Mouse (Mus musculus) heart, embryonic 12.5 days (tissue): ENCODE measurements at regions not wholly inside any gene's neighbourhood (a gene's known extent, or its start where the extent isn't known, plus 50 kb on each side); places are given as distances from the start of the nearest gene placed in this dataset.

Experiments used
- ATAC-seq: fragments of 200-750 bp; cut with Nextera tagmentation; 2 replicates; pipeline ENCODE4 v1.8.0; 2017; ENCODE audit warnings: moderate TSS enrichment, moderate library complexity; ENCODE audit not compliant: insufficient number of reproducible peaks, low FRiP score
- H3K27ac ChIP-seq: fragments of 300-500 bp; sonication (generic); 2 replicates; pipeline ENCODE4 v1.5.1; 2016; ENCODE audit warnings: mild to moderate bottlenecking, moderate library complexity; ENCODE audit not compliant: poor library complexity, severe bottlenecking
- H3K27me3 ChIP-seq: fragments of 300-500 bp; sonication (generic); replicated peaks from 2 replicates; pipeline ENCODE4 v1.6.1; 2016; ENCODE audit warnings: mild to moderate bottlenecking, moderate library complexity
- H3K36me3 ChIP-seq: fragments of 300-500 bp; sonication (generic); 2 replicates; pipeline ENCODE4 v1.6.1; 2016; ENCODE audit warnings: mild to moderate bottlenecking, moderate library complexity
- H3K4me1 ChIP-seq: fragments of 300-500 bp; sonication (generic); replicated peaks from 2 replicates; pipeline ENCODE4 v1.6.1; 2016; ENCODE audit warnings: mild to moderate bottlenecking
- H3K4me2 ChIP-seq: fragments of 300-500 bp; sonication (generic); 2 replicates; pipeline ENCODE4 v1.6.1; 2016; ENCODE audit warnings: mild to moderate bottlenecking, moderate library complexity
- H3K4me3 ChIP-seq: fragments of 300-500 bp; sonication (generic); 2 replicates; pipeline ENCODE4 v1.5.1; 2016; ENCODE audit warnings: mild to moderate bottlenecking
- H3K9ac ChIP-seq: fragments of 300-500 bp; sonication (generic); 2 replicates; pipeline ENCODE4 v1.6.1; 2016; ENCODE audit warnings: mild to moderate bottlenecking, moderate library complexity
- H3K9me3 ChIP-seq: fragments of 300-500 bp; sonication (generic); replicated peaks from 2 replicates; pipeline ENCODE4 v1.6.1; 2016; ENCODE audit warnings: mild to moderate bottlenecking, moderate library complexity
- WGBS: fragments of 180-500 bp; shearing (Covaris S2); methylation state at CpG from one replicate; pipeline ENCODE4 v1.1.7; 2016; 5-methylcytosine and 5-hydroxymethylcytosine counted together

DNA sequence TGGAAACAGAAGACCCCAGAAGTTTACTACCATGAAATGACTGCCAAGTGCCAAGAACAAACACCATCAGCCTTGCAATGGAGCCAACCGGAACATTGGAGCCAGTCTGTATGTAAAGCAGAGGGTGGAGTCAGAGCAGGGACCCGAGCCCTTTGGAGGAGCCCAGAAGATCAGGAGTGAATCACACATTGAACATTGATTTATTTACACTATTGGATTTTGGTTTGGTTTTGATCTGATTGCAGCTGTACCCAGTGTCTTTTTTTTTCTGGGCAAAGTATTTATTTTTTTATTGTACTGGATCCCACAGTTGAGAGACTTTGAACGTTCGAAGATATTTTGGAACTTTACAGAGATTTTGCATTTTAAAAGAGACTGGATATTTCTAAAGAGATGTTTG, 167.4 kb upstream of the Lpp start:
- Histone ChIP-seq H3K9ac (no peak overlapping the region), H3K4me3 (no peak overlapping the region), H3K4me1 (no peaks in the 10 kb centered on the region), H3K4me2 (no peak overlapping the region), H3K36me3 (no peaks in the 10 kb centered on the region), H3K9me3 (no peaks in the 10 kb centered on the region), H3K27ac (no peak overlapping the region), H3K27me3 (no peaks in the 10 kb centered on the region)
- 80% methylated on average over 4 of the region's 4 CpGs for WGBS
- ATAC-seq, result no peak

- 88% methylated on average over 1 of the region's 1 CpGs for WGBS
- no peaks in the 10 kb centered on the region for H3K4me1 ChIP-seq
- H3K27ac ChIP-seq, result no peak overlapping the region
- H3K4me2 ChIP-seq, result no peak overlapping the region
- no peak for ATAC-seq
- H3K9me3 ChIP-seq, result no peaks in the 10 kb centered on the region
- no peak overlapping the region for H3K4me3 ChIP-seq
- no peak overlapping the region for H3K9ac ChIP-seq
- H3K27me3 ChIP-seq, result no peaks in the 10 kb centered on the region
- H3K36me3 ChIP-seq, result no peaks in the 10 kb centered on the region
Measured at GRCm38 (mm10) chr16:24225090-24225489, 168.2 kb upstream of the Lpp start.

DNA sequence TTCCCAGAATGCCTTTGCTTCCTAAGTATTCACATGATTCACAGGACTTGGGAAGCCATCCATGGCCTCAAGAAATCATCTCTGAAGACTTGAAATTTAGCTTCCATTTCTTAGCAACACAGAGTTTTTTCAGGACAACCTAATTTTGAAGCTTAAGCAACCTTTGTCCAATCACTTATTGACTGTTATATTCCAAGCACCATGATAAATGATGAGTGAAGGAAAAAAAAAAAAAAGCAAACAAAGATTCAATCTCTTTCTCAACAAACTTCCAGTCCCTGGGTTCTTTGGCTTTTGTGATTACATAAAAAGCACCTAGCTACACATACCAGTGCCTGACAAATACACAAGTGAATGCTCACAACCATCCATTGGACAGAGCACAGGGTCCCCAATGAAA, 169.4 kb upstream of the Lpp start:
- no peaks in the 10 kb centered on the region for H3K9me3 ChIP-seq
- no peaks in the 10 kb centered on the region for H3K36me3 ChIP-seq
- no peak for ATAC-seq
- no peak overlapping the region for H3K4me2 ChIP-seq
- H3K4me1 ChIP-seq, result no peaks in the 10 kb centered on the region
- no peak overlapping the region for H3K9ac ChIP-seq
- no peak overlapping the region for H3K4me3 ChIP-seq
- no peaks in the 10 kb centered on the region for H3K27me3 ChIP-seq
- no peak overlapping the region for H3K27ac ChIP-seq

DNA sequence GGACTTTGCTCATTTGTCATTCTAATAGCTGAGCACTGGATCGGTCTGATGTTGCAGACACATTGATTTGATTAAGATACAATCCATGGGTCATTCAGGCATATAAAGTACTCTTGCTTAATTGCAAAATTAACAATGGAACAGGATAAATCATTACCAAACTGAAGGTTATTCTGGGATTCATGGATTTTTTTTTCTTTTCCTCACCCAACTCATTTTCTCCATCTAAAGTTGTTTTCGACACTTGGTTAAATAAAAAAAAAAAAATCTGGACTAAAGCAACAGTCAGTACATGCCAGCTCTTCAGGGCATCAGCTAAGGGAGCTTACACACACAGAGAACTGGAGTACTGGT, 169.8 kb upstream of the Lpp start:
- Histone ChIP-seq H3K27me3 (no peaks in the 10 kb centered on the region), H3K4me2 (no peak overlapping the region), H3K36me3 (no peaks in the 10 kb centered on the region), H3K27ac (no peak overlapping the region), H3K4me1 (no peaks in the 10 kb centered on the region), H3K4me3 (no peak overlapping the region), H3K9me3 (no peaks in the 10 kb centered on the region), H3K9ac (no peak overlapping the region)
- WGBS, result 82% methylated on average over 2 of the region's 2 CpGs
- no peak for ATAC-seq

DNA sequence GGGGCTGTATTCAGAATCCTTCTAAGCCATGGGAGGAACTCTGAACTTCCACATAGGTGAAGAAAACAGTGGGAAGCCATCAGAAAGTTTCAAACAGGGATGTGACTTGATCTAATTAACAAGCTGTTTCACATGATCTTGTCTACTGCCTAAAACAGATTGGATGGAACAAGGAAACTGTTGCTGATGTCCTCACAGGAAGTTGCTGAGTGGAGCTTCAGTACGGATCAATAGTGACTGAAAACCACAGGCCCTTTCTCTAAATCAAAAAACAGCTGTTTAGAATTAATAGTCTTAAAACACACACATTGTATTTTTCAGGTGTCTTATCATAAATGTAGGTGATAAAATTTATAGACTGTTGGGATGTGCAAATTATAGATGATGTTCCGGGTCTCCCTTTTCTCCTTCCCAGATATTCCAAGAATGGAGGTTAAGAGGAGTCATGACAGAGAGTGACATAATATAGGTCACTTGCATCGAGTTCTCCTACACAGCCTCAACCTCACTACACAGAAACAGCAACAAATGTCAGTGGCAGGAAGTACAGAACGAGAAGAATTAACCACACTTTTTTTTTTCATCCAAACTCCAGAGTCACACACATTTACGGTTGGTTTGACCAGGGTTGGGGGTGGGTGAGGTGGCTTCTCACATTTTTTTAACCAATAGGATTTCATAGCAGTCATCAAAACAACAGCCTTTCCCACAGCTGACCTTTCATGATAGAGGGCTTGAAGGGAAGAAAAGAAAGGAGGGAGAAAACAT, 170.4 kb upstream of the Lpp start:
- no peak for ATAC-seq
- Histone ChIP-seq H3K9me3 (no peaks in the 10 kb centered on the region), H3K36me3 (no peaks in the 10 kb centered on the region), H3K4me2 (no peak overlapping the region), H3K9ac (no peak overlapping the region), H3K4me1 (no peaks in the 10 kb centered on the region), H3K4me3 (no peak overlapping the region), H3K27ac (no peak overlapping the region), H3K27me3 (no peaks in the 10 kb centered on the region)
- WGBS, result 57% methylated on average over 5 of the region's 5 CpGs

DNA sequence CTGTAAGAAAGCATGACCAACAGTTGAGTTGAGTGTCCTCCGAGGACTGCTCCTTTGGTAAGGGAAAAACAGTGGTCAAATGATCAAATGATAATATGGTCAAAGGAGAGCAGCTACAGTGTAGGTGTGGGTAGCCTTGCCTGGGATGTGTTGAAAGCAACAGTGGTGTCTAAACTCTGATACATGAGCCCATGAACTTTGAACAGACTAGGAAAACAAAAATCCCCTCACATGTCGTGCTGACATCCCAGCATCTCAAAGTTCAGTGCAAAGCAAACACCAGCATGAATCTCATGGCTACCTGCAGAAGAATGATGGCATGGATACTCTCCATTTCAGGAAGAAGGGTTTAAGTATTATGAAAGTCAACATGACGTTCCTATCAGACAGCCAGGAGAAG, 171.3 kb upstream of the Lpp start:
- Histone ChIP-seq H3K27ac (no peak overlapping the region), H3K9ac (no peak overlapping the region), H3K4me2 (no peak overlapping the region), H3K4me1 (no peaks in the 10 kb centered on the region), H3K9me3 (no peaks in the 10 kb centered on the region), H3K36me3 (no peaks in the 10 kb centered on the region), H3K27me3 (no peaks in the 10 kb centered on the region), H3K4me3 (no peak overlapping the region)
- 76% methylated on average over 3 of the region's 3 CpGs for WGBS
- ATAC-seq, result no peak

- Histone ChIP-seq H3K4me2 (no peak overlapping the region), H3K9me3 (no peaks in the 10 kb centered on the region), H3K36me3 (no peaks in the 10 kb centered on the region), H3K27me3 (no peaks in the 10 kb centered on the region), H3K9ac (no peak overlapping the region), H3K4me3 (no peak overlapping the region), H3K4me1 (no peaks in the 10 kb centered on the region), H3K27ac (no peak overlapping the region)
- ATAC-seq, result no peak
- WGBS, result 72% methylated on average over 3 of the region's 3 CpGs
Measured at GRCm38 (mm10) chr16:24220613-24221012, 172.7 kb upstream of the Lpp start.

DNA sequence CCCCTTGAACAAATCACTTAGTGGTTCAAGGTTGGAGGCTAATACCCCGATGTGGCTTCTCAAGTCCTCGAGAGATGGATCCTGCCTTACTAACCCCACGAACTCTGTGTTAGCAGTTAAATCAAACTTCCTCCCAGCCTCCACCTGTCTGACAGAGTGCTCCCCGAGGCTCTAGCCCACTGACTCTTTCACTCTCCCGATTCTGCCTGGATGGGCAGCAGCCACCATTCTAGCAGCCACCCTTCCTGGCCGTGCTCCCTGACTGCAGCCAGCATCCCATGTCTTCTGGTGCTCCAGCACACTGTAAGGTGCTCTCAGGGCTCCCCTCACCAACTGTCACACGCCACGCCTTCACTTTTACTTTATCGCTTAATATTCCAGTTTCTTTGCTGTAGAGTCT, 173.6 kb upstream of the Lpp start:
- no peak for ATAC-seq
- no peak overlapping the region for H3K9ac ChIP-seq
- no peaks in the 10 kb centered on the region for H3K27me3 ChIP-seq
- 74% methylated on average over 9 of the region's 9 CpGs for WGBS
- H3K4me3 ChIP-seq, result no peak overlapping the region
- H3K9me3 ChIP-seq, result no peaks in the 10 kb centered on the region
- H3K27ac ChIP-seq, result no peak overlapping the region
- H3K4me1 ChIP-seq, result no peaks in the 10 kb centered on the region
- no peaks in the 10 kb centered on the region for H3K36me3 ChIP-seq
- no peak overlapping the region for H3K4me2 ChIP-seq

DNA sequence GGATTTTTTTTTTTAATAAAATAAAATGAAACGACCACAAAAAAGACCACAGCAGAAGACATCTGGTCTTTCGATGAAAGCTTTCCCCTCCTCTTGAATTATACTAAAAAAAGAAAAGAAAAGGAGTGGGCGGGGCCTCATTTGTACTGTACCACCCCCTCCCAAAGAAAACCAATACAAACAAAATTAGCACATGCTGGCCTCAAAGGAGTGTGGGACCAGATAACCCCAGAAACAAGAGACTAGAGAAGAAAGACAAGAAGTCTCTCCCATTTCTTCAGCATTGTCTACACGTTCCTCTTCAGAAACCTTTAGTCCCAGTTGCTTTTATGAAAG, 174.5 kb upstream of the Lpp start:
- no peak for ATAC-seq
- no peaks in the 10 kb centered on the region for H3K36me3 ChIP-seq
- H3K27me3 ChIP-seq, result no peaks in the 10 kb centered on the region
- H3K27ac ChIP-seq, result no peak overlapping the region
- WGBS, result 72% methylated on average over 4 of the region's 4 CpGs
- no peak overlapping the region for H3K4me2 ChIP-seq
- H3K4me3 ChIP-seq, result no peak overlapping the region
- H3K4me1 ChIP-seq, result no peaks in the 10 kb centered on the region
- no peak overlapping the region for H3K9ac ChIP-seq
- no peaks in the 10 kb centered on the region for H3K9me3 ChIP-seq

- no peak for ATAC-seq
- H3K4me2 ChIP-seq, result no peak overlapping the region
- WGBS, result 64% methylated on average over 14 of the region's 14 CpGs
- no peaks in the 10 kb centered on the region for H3K27me3 ChIP-seq
- no peaks in the 10 kb centered on the region for H3K36me3 ChIP-seq
- H3K4me3 ChIP-seq, result no peak overlapping the region
- H3K4me1 ChIP-seq, result no peaks in the 10 kb centered on the region
- no peaks in the 10 kb centered on the region for H3K9me3 ChIP-seq
- no peak overlapping the region for H3K9ac ChIP-seq
- H3K27ac ChIP-seq, result no peak overlapping the region
Measured at GRCm38 (mm10) chr16:24218162-24218849, 175.0 kb upstream of the Lpp start.

DNA sequence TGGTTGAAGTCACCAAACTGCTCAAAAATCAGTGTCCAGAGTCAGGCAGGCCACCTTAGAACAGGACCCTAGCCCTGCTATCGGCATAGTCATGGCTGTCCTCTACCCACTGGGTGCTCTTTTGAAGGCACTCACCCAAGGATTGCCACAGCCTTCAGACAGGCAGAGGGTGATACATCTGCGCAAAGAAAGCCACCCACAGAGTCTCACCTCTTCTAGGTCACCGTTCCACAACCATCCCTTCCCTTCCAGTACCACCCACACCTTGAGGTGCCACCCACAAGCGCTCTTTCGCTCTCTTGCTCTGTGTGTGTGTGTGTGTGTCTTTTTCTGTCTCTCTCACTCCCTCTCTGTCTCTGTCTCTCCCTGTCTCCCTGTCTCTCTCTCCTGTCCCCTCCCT, 176.5 kb upstream of the Lpp start:
- no peak overlapping the region for H3K9ac ChIP-seq
- no peak overlapping the region for H3K4me3 ChIP-seq
- H3K4me1 ChIP-seq, result no peaks in the 10 kb centered on the region
- H3K36me3 ChIP-seq, result no peaks in the 10 kb centered on the region
- no peak for ATAC-seq
- H3K27ac ChIP-seq, result no peak overlapping the region
- H3K9me3 ChIP-seq, result no peaks in the 10 kb centered on the region
- no peak overlapping the region for H3K4me2 ChIP-seq
- WGBS, result 85% methylated on average over 5 of the region's 5 CpGs
- no peaks in the 10 kb centered on the region for H3K27me3 ChIP-seq

DNA sequence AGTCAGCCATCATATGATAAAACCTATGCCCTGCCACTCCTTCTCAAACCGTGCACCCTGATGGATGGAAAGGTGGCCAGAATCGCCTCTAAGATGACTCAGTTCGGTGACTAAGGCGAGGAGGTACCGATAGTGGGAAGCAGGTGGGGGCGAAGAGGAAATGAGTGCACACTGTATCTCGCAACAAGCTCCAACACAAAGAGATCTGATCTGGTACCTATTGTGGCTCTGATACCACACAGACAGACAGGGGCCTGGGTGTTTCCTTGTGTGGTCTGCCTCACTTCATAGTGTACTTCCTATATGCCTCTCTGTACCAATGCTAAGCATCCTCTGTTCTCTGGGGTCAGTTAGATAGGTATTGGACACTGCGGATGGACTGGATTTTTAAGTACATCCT, 178.0 kb upstream of the Lpp start:
- Histone ChIP-seq H3K36me3 (no peaks in the 10 kb centered on the region), H3K4me3 (no peak overlapping the region), H3K27ac (no peak overlapping the region), H3K9ac (no peak overlapping the region), H3K4me2 (no peak overlapping the region), H3K4me1 (no peaks in the 10 kb centered on the region), H3K9me3 (no peaks in the 10 kb centered on the region), H3K27me3 (no peaks in the 10 kb centered on the region)
- ATAC-seq, result no peak
- WGBS, result 73% methylated on average over 8 of the region's 8 CpGs
